Mouse (Mus musculus) heart, postnatal 36 days (tissue): ENCODE results near the gene Gm3558. TPM values are rescaled to one million over a fixed set of nuclear protein-coding genes. Genes with fewer than 3 reads are reported as not detected.
A peak's percentile ranks its signal among the peaks of the same experiment; 100 is the strongest.
"Not testable (repeated sequence)": the region's sequence is repeated elsewhere in the genome, so short reads cannot be mapped to it uniquely, and the experiment has no call there.

ENCODE experiments used
- DNase-seq, 2 experiments: peaks; one replicate each; pipeline ENCODE4 v3.0.0; 2021 to 2022
- intact Hi-C: fragments of 180-260 bp; cut with DNase I; formaldehyde crosslinking; loops from one replicate; pipeline ENCODE4 v1.15.1; 2025
- total RNA-seq, 2 experiments: library from RNA; stranded (reverse); gene quantifications; 2 replicates each; pipeline ENCODE4 v1.2.3; 2021

Gm3558 gene
- 1 to 10 TPM; 1.3 TPM for total RNA-seq

GRCm38 (mm10) chr14:7568382-7568781, at the start of gene Gm3558:
Gene Gm3558, minus strand, starts transcription at chr14:7568566.
- DNase-seq = peak in 1 of 2 experiments; percentile 0
- intact Hi-C loops = not testable (repeated sequence)

- DNase-seq, intact Hi-C loops: not testable (repeated sequence)
Observed at GRCm38 (mm10) chr14:7595492-7595891, 27.1 kb upstream of the Gm3558 start, which contains the start of gene Gm10338. Gene Gm10338, minus strand, starts transcription at chr14:7595592.

GRCm38 (mm10) chr14:7567890-7568289, 476 bp downstream of the Gm3558 start:
- intact Hi-C loops = not testable (repeated sequence)
- DNase-seq = peak in 1 of 2 experiments; percentile 1

GRCm38 (mm10) chr14:7567266-7567665, 1.1 kb downstream of the Gm3558 start:
- intact Hi-C loops = not testable (repeated sequence)
- DNase-seq = peak; percentile 2 to 5

Other genes starting within 250 kb of the Gm3558 start
- gene Gm5797, start 236.2 kb downstream of the Gm3558 start, total RNA-seq = not detected
- not detected for gene Gm8374, start 203.4 kb downstream of the Gm3558 start, total RNA-seq
- not detected for gene Gm3755, start 117.6 kb downstream of the Gm3558 start, total RNA-seq
- gene Gm3752, start 84.8 kb downstream of the Gm3558 start, total RNA-seq = not detected
- gene Gm10338, start 27.0 kb upstream of the Gm3558 start, total RNA-seq = not detected
- not detected for gene Gm10128, start 75.4 kb upstream of the Gm3558 start, total RNA-seq
- gene Gm26661, start 223.0 kb upstream of the Gm3558 start, total RNA-seq = not detected
- gene Flnb, start 249.4 kb upstream of the Gm3558 start, total RNA-seq = 10 to 100 TPM; 23.0 to 24.1 TPM